Mouse (Mus musculus): Measurements from ENCODE around the gene Prr14. TPM values are rescaled to one million over a fixed set of nuclear protein-coding genes. Genes with fewer than 3 reads are reported as not detected.

The Prr14 gene
- 40.2 and 41.9 TPM in 2 replicates for polyA plus RNA-seq (2015; fragmentation: Nextera tagmentation; extraction: Ambion mirVana)

GRCm38 (mm10) chr7:127459311-127459710 is at the start of gene Prr14:
Gene Prr14, plus strand, starts transcription at chr7:127459611.

GRCm38 (mm10) chr7:127421388-127422191 is 37.8 kb upstream of the Prr14 start, which contains the start of gene Zfp688:
Gene Zfp688, minus strand, starts transcription at chr7:127422068.

DNA sequence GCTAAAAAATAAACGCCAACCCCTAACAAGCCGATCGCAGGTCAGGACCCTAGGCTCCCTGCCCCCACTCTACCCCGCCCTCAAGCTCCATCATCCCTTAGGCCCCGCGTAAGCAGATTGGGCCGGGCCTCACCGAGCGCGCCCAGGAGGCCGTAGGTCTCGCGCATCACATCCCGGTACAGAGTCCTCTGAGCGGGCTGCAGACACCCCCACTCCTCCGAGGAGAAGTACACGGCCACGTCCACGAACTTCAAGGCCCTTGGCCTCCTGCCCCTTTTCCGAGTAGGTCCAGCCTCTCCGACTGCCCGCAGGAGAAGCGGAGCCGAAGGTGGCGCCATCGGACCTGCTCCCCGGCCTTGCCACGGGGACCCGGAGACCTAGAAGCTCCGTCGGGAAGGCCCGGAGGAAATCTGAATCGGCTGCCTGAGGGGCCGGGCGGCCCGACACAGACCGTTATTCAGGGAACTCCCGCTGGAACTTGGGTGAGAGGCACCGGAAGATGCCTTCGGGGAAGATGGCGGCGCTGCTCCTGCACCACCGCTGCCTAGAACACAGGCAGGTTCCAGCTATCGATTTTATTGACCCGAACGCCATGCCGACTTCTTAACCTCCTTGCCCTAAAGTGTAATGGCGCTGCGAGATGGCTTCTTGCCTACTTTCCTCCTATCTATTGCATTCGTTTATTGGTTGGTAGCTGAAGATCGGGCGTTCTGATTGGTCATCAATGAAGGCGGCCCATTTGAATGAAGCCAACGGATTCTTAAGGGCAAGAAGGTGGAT is 10.7 kb upstream of the Prr14 start, which contains the start of gene Zfp689:
Gene Zfp689 (minus strand): TSS at position 638 of the 780 bp plus-strand sequence.

DNA sequence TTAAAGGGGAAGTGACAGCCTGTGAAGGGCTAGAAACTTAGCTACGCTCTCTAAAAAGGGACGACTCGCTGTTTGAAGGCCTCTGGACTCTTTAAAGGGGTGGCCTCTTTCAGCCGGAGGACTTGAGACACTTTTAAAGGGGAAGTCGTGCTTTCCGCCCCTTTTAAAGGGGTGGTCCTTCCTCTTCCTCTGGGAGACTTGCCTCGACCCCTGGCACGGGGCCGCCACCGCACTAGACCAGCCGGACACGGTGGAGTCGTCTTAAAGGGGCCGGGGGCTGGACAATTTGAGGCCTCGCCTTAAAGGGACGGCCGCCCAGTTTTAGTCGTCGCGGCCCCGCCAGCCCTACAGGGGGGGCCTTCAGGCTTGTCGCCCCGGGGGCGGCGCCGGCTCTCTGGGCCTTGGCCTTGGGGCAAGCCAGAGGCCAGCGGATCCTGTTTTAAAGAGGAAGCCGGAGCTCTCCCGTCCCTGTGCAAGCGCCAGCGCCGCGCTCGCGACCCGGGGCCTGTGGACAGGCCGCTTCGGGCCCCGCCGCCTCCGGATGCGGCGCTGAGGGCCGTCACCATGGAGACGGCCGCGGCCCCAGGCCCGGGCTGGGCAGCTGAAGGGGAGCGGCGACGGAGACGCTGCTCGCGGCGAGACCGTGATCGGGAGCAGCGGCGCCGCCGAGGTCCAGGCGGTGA is 19.4 kb downstream of the Prr14 start, which contains the start of gene Fbrs:
Gene Fbrs (plus strand): TSS at position 565 of the 683 bp plus-strand sequence.

DNA sequence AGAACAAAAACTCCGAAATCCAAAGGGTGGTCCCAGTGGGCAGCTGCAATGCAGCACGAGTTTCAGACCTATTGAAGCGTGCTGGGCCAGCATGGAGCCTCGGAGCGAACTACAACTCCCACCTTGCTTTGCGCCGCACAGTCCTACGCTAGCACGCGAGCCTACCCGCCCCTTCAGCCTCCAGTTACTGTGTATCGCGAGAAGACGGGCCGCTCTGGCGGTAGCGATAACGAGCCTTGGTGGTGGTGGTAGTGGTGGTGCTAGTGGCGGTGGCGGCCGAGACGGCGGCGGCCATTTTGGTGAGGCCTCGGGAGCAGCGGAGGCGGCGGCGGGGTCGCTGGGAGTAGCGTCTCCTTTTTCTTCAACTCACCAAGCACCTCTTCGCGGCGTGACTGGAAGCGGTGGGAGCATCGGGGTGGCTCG is 52.4 kb downstream of the Prr14 start, which contains the start of gene Srcap:
Gene Srcap (plus strand): TSS at position 176 of the 423 bp plus-strand sequence.

GRCm38 (mm10) chr7:127519284-127519683 is 59.9 kb downstream of the Prr14 start, which contains the start of gene Gm42715:
Gene Gm42715, plus strand, starts transcription at chr7:127519584.

Small RNA genes lying within 50 kb of the gene (microRNA-seq; reads per million reads assigned to microRNA genes)
- not detected for gene Gm47278
- not detected for gene Mir7060

Other genes starting within 250 kb of the Prr14 start
- 12.0 and 13.4 TPM in 2 replicates for gene Zfp553, start 226.6 kb upstream of the Prr14 start, polyA plus RNA-seq (2015; fragmentation: Nextera tagmentation; extraction: Ambion mirVana)
- gene Sept1, start 226.5 kb upstream of the Prr14 start, polyA plus RNA-seq (2015; fragmentation: Nextera tagmentation; extraction: Ambion mirVana), result 8.5 and 10.1 TPM in 2 replicates
- 49.9 and 51.6 TPM in 2 replicates for gene Zfp771, start 215.3 kb upstream of the Prr14 start, polyA plus RNA-seq (2015; fragmentation: Nextera tagmentation; extraction: Ambion mirVana)
- gene Dctpp1, start 198.9 kb upstream of the Prr14 start, polyA plus RNA-seq (2015; fragmentation: Nextera tagmentation; extraction: Ambion mirVana), result 53.2 and 54.2 TPM in 2 replicates
- gene Sephs2, start 185.6 kb upstream of the Prr14 start, polyA plus RNA-seq (2015; fragmentation: Nextera tagmentation; extraction: Ambion mirVana), result 41.8 and 42.9 TPM in 2 replicates
- 0.49 and 1.5 TPM in 2 replicates for gene Itgal, start 163.4 kb upstream of the Prr14 start, polyA plus RNA-seq (2015; fragmentation: Nextera tagmentation; extraction: Ambion mirVana)
- gene Zfp768, start 114.0 kb upstream of the Prr14 start, polyA plus RNA-seq (2015; fragmentation: Nextera tagmentation; extraction: Ambion mirVana), result 8.6 and 9.7 TPM in 2 replicates
- 5.0 and 5.6 TPM in 2 replicates for gene Zfp747, start 83.6 kb upstream of the Prr14 start, polyA plus RNA-seq (2015; fragmentation: Nextera tagmentation; extraction: Ambion mirVana)
- 3.3 and 3.5 TPM in 2 replicates for gene 9130019O22Rik, start 72.4 kb upstream of the Prr14 start, polyA plus RNA-seq (2015; fragmentation: Nextera tagmentation; extraction: Ambion mirVana)
- gene E430018J23Rik, start 66.0 kb upstream of the Prr14 start, polyA plus RNA-seq (2015; fragmentation: Nextera tagmentation; extraction: Ambion mirVana), result 3.7 and 4.1 TPM in 2 replicates
- 5.0 and 5.3 TPM in 2 replicates for gene Zfp764, start 52.8 kb upstream of the Prr14 start, polyA plus RNA-seq (2015; fragmentation: Nextera tagmentation; extraction: Ambion mirVana)
- gene Zfp688, start 37.5 kb upstream of the Prr14 start, polyA plus RNA-seq (2015; fragmentation: Nextera tagmentation; extraction: Ambion mirVana), result 15.9 and 16.3 TPM in 2 replicates
- 2.7 and 2.8 TPM in 2 replicates for gene Zfp689, start 10.5 kb upstream of the Prr14 start, polyA plus RNA-seq (2015; fragmentation: Nextera tagmentation; extraction: Ambion mirVana)
- gene Fbrs, start 19.6 kb downstream of the Prr14 start, polyA plus RNA-seq (2015; fragmentation: Nextera tagmentation; extraction: Ambion mirVana), result 6.4 and 8.7 TPM in 2 replicates
- gene Srcap, start 52.4 kb downstream of the Prr14 start, polyA plus RNA-seq (2015; fragmentation: Nextera tagmentation; extraction: Ambion mirVana), result 20.0 and 20.5 TPM in 2 replicates
- gene Gm42715, start 60.0 kb downstream of the Prr14 start, polyA plus RNA-seq (2015; fragmentation: Nextera tagmentation; extraction: Ambion mirVana), result 6.0 and 6.3 TPM in 2 replicates
- 6.1 and 7.4 TPM in 2 replicates for gene Tmem265, start 101.8 kb downstream of the Prr14 start, polyA plus RNA-seq (2015; fragmentation: Nextera tagmentation; extraction: Ambion mirVana)
- 23.7 and 25.8 TPM in 2 replicates for gene Phkg2, start 113.7 kb downstream of the Prr14 start, polyA plus RNA-seq (2015; fragmentation: Nextera tagmentation; extraction: Ambion mirVana)
- 2.7 and 4.4 TPM in 2 replicates for gene Ccdc189, start 129.0 kb downstream of the Prr14 start, polyA plus RNA-seq (2015; fragmentation: Nextera tagmentation; extraction: Ambion mirVana)
- gene Rnf40, start 129.2 kb downstream of the Prr14 start, polyA plus RNA-seq (2015; fragmentation: Nextera tagmentation; extraction: Ambion mirVana), result 18.1 and 21.6 TPM in 2 replicates
- gene Zfp629, start 156.2 kb downstream of the Prr14 start, polyA plus RNA-seq (2015; fragmentation: Nextera tagmentation; extraction: Ambion mirVana), result 2.9 and 3.5 TPM in 2 replicates
- 31.0 and 37.4 TPM in 2 replicates for gene Bcl7c, start 249.3 kb downstream of the Prr14 start, polyA plus RNA-seq (2015; fragmentation: Nextera tagmentation; extraction: Ambion mirVana)

All from urinary bladder, postnatal 0 days (tissue).